Mouse (Mus musculus) small intestine, adult 2 months (tissue): ENCODE data around the gene Podxl.

ENCODE experiments used
- CTCF ChIP-seq: fragments of 200-500 bp; IDR thresholded peaks from 2 replicates; pipeline ENCODE4 v1.5.1; 2012; ENCODE audit warnings: low read depth, mild to moderate bottlenecking, control low read depth, inconsistent platforms, low read length, moderate library complexity, mixed read lengths; ENCODE audit not compliant: insufficient replicate concordance, insufficient read length; ENCODE audit errors: extremely low read depth
- POLR2A ChIP-seq: fragments of 200-500 bp; IDR thresholded peaks from 2 replicates; pipeline ENCODE4 v1.6.1; 2012; ENCODE audit warnings: low read depth, mild to moderate bottlenecking, control low read depth, inconsistent platforms, low read length, moderate library complexity

- TF ChIP-seq CTCF = no peak
- TF ChIP-seq POLR2A = no peak
These were observed 41.0 kb upstream of the Podxl start for GRCm38 (mm10) chr6:31604629-31605265.
